Mouse (Mus musculus) kidney, postnatal 14 days (tissue): ENCODE data around the gene G6pd2.

Source experiments
- DNase-seq: peaks from one replicate; pipeline ENCODE4 v3.0.0; 2022; ENCODE audit warnings: mixed read lengths

The G6pd2 gene

GRCm38 (mm10) chr5:61808516-61808915 is at the start of gene G6pd2:
Gene G6pd2, plus strand, starts transcription at chr5:61808816.
- no peak for DNase-seq

- no peak for DNase-seq
Observed at GRCm38 (mm10) chr5:61764214-61764613, 44.4 kb upstream of the G6pd2 start.

GRCm38 (mm10) chr5:61832935-61833551 is 24.4 kb downstream of the G6pd2 start:
- DNase-seq, result no peak

- no peak for DNase-seq
Observed at GRCm38 (mm10) chr5:61843891-61844290, 35.3 kb downstream of the G6pd2 start.
